Mouse (Mus musculus): ENCODE results near the gene Rbm20. TPM values are rescaled to one million over a fixed set of nuclear protein-coding genes. Genes with fewer than 3 reads are reported as not detected.

Rbm20 gene
- polyA plus RNA-seq, 1 experiment = 3.8 TPM

GRCm38 (mm10) chr19:53727277-53727676 lies 50.2 kb downstream of the Rbm20 start:
- H3K4me1 ChIP-seq (ENCODE audit: control insufficient read depth, insufficient read depth, low read length) = no peaks in the 10 kb centered on the region
- no peak for DNase-seq
- 49% methylated on average over 4 of the region's 4 CpGs for WGBS
- H3K4me3 ChIP-seq (replicated peaks; ENCODE audit: extremely low read depth, low read depth, low read length) = no peak overlapping the region
- TF ChIP-seq CTCF (IDR thresholded peaks at IDR 0.05; ENCODE audit: insufficient read depth, low read length) = no peak
- TF ChIP-seq POLR2A (IDR thresholded peaks at IDR 0.05; ENCODE audit: borderline replicate concordance, extremely low read depth, low read depth, low read length) = no peak

DNA sequence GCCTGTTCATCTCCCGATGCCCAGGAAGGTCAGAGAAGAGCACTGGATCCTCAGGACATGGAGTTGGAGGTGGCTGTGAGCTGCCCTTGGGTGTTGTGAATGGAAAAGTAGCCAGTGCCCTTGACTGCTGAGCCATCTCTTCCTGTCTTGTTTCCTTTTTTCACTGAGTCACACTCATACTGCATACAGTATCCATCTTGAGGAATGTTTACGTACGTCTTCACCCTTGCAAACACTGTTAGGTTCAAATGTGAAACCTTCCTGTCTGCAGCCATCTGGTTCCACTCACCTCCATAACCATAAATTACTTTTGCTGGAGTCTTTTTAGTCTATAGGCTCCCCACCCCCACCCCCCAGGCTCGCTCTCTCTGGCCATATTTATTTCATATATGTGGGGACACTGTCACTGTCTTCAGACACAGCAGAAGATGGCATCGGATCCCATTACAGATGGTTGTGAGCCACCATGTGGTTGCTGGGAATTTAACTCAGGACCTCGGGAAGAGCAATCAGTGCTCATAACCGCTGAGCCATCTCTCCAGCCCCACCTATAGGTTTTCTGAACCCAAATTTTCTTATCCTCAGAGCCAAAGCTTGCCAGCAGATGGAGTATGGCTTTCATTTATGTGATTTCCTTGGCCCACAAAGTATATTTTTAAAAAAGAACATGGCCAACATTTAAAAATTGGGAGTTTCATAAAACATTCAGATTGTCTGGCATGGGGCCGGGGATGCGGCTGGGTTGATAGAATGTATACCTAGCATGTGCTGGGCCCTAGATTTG lies 51.0 kb downstream of the Rbm20 start:
- no peak for DNase-seq
- Histone ChIP-seq H3K4me3 (replicated peaks; ENCODE audit: extremely low read depth, low read depth, low read length) (no peak overlapping the region), H3K4me1 (ENCODE audit: control insufficient read depth, insufficient read depth, low read length) (no peaks in the 10 kb centered on the region)
- TF ChIP-seq POLR2A (IDR thresholded peaks at IDR 0.05; ENCODE audit: borderline replicate concordance, extremely low read depth, low read depth, low read length) = no peak
- no peak for TF ChIP-seq CTCF (IDR thresholded peaks at IDR 0.05; ENCODE audit: insufficient read depth, low read length)
- WGBS = 72% methylated on average over 9 of the region's 9 CpGs

DNA sequence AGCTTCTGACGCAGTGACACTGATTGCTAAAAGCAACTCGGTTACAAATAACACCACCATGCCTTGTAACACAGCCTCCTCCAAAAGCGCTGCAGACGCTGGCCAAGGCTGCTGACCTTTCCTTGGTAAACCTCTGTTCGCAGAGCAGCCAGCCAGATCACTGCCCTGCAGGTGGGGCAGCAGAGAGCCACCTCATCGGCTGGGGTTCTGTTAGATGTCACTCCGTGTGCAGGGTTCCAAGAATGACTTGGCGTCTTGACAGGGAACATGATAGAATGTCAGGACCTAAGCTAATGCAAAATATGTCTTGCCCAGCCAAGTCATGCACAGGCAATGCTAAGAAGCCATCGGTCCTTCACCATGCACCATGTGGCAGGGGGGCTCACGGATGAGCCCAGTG lies 52.8 kb downstream of the Rbm20 start:
- Histone ChIP-seq H3K4me1 (ENCODE audit: control insufficient read depth, insufficient read depth, low read length) (no peaks in the 10 kb centered on the region), H3K4me3 (replicated peaks; ENCODE audit: extremely low read depth, low read depth, low read length) (no peak overlapping the region)
- WGBS = 65% methylated on average over 10 of the region's 10 CpGs
- TF ChIP-seq CTCF (IDR thresholded peaks at IDR 0.05; ENCODE audit: insufficient read depth, low read length) = no peak
- TF ChIP-seq POLR2A (IDR thresholded peaks at IDR 0.05; ENCODE audit: borderline replicate concordance, extremely low read depth, low read depth, low read length) = no peak
- no peak for DNase-seq

DNA sequence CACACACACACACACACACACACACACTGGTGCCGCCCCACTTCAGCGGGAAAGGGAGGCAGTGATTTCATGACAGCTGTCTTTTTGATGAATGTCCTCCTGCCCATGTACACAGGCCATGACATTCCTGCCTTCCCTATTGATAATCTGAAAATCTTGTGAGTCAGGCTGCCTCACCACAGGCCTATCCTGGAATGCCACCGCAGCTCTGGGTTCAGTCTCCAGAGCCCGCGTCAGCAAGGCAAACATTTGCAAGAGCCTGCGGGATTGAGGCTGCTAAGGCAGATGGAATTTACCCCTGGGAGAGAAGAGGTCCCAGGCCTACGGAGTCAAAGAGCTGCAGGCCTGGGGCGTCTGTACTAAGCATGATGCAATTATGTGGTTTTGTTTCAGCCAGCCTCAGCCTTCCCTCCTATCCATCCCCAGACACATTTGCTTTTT lies 54.7 kb downstream of the Rbm20 start:
- H3K4me3 ChIP-seq (replicated peaks; ENCODE audit: extremely low read depth, low read depth, low read length) = no peak overlapping the region
- no peaks in the 10 kb centered on the region for H3K4me1 ChIP-seq (ENCODE audit: control insufficient read depth, insufficient read depth, low read length)
- WGBS = 50% methylated on average over 8 of the region's 8 CpGs
- DNase-seq = no peak
- TF ChIP-seq POLR2A (IDR thresholded peaks at IDR 0.05; ENCODE audit: borderline replicate concordance, extremely low read depth, low read depth, low read length) (no peak), CTCF (IDR thresholded peaks at IDR 0.05; ENCODE audit: insufficient read depth, low read length) (no peak)

DNA sequence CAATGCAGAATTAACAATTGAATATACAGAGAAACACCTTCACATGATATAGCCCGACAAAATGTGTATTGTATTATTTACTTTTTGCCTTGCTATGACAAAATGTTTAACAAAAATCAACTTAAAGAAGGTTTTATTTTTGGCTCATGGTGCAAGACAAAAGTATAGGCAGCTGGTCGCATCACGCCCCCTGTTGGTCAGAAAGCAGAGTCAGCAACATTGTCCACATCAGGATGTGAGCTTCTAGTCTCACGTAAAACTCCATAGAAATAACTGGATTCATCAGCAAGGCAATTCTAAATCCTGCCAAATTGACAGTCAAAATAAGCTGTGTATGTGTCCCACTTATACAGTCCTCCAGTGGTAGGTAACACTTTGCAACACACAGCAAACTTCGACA lies 57.7 kb downstream of the Rbm20 start:
- Histone ChIP-seq H3K4me1 (ENCODE audit: control insufficient read depth, insufficient read depth, low read length) (no peaks in the 10 kb centered on the region), H3K4me3 (replicated peaks; ENCODE audit: extremely low read depth, low read depth, low read length) (no peak overlapping the region)
- WGBS = 58% methylated on average over 5 of the region's 5 CpGs
- TF ChIP-seq CTCF (IDR thresholded peaks at IDR 0.05; ENCODE audit: insufficient read depth, low read length) (peak; percentile 49), POLR2A (IDR thresholded peaks at IDR 0.05; ENCODE audit: borderline replicate concordance, extremely low read depth, low read depth, low read length) (no peak)
- DNase-seq = no peak

GRCm38 (mm10) chr19:53738701-53739131 lies 61.6 kb downstream of the Rbm20 start:
- 61% methylated on average over 6 of the region's 6 CpGs for WGBS
- no peak overlapping the region for H3K4me3 ChIP-seq (replicated peaks; ENCODE audit: extremely low read depth, low read depth, low read length)
- no peak for DNase-seq
- TF ChIP-seq POLR2A (IDR thresholded peaks at IDR 0.05; ENCODE audit: borderline replicate concordance, extremely low read depth, low read depth, low read length) (no peak), CTCF (IDR thresholded peaks at IDR 0.05; ENCODE audit: insufficient read depth, low read length) (no peak)
- H3K4me1 ChIP-seq (ENCODE audit: control insufficient read depth, insufficient read depth, low read length) = no peaks in the 10 kb centered on the region; the same call in 1 of the 2 replicates

- Histone ChIP-seq H3K4me1 (ENCODE audit: control insufficient read depth, insufficient read depth, low read length) (no peaks in the 10 kb centered on the region; the same call in 1 of the 2 replicates), H3K4me3 (replicated peaks; ENCODE audit: extremely low read depth, low read depth, low read length) (no peak overlapping the region)
- TF ChIP-seq POLR2A (IDR thresholded peaks at IDR 0.05; ENCODE audit: borderline replicate concordance, extremely low read depth, low read depth, low read length) (no peak), CTCF (IDR thresholded peaks at IDR 0.05; ENCODE audit: insufficient read depth, low read length) (no peak)
- 65% methylated on average over 8 of the region's 8 CpGs for WGBS
- no peak for DNase-seq
Observed at GRCm38 (mm10) chr19:53739570-53740266, 62.6 kb downstream of the Rbm20 start.

- no peak for DNase-seq
- Histone ChIP-seq H3K4me1 (ENCODE audit: control insufficient read depth, insufficient read depth, low read length) (no peaks in the 10 kb centered on the region; the same call in 1 of the 2 replicates), H3K4me3 (replicated peaks; ENCODE audit: extremely low read depth, low read depth, low read length) (no peak overlapping the region)
- 78% methylated on average over 1 of the region's 1 CpGs for WGBS
- TF ChIP-seq POLR2A (IDR thresholded peaks at IDR 0.05; ENCODE audit: borderline replicate concordance, extremely low read depth, low read depth, low read length) (no peak), CTCF (IDR thresholded peaks at IDR 0.05; ENCODE audit: insufficient read depth, low read length) (no peak)
Observed at GRCm38 (mm10) chr19:53740750-53741380, 63.8 kb downstream of the Rbm20 start.

GRCm38 (mm10) chr19:53741902-53742301 lies 64.8 kb downstream of the Rbm20 start:
- Histone ChIP-seq H3K4me3 (replicated peaks; ENCODE audit: extremely low read depth, low read depth, low read length) (no peak overlapping the region), H3K4me1 (ENCODE audit: control insufficient read depth, insufficient read depth, low read length) (no peaks in the 10 kb centered on the region; the same call in 1 of the 2 replicates)
- TF ChIP-seq POLR2A (IDR thresholded peaks at IDR 0.05; ENCODE audit: borderline replicate concordance, extremely low read depth, low read depth, low read length) (no peak), CTCF (IDR thresholded peaks at IDR 0.05; ENCODE audit: insufficient read depth, low read length) (no peak)
- 67% methylated on average over 3 of the region's 3 CpGs for WGBS
- no peak for DNase-seq

All from lung, adult 2 months (tissue).